Mouse (Mus musculus): ENCODE measurements at regions not wholly inside any gene's neighbourhood (a gene's known extent, or its start where the extent isn't known, plus 50 kb on each side); places are given as distances from the start of the nearest gene placed in this dataset.
A peak's percentile ranks its signal among the peaks of the same experiment; 100 is the strongest.

- peak in 1 of 2 experiments; percentile 6 for DNase-seq (ENCODE audit: low spot score in 2 of 2)
Observed at GRCm38 (mm10) chr4:35417866-35418265, 191.9 kb upstream of the C9orf72 start.

- DNase-seq (ENCODE audit: low spot score in 2 of 2), result no peak
Observed at GRCm38 (mm10) chr4:35413488-35413887, 187.5 kb upstream of the C9orf72 start.

- DNase-seq (ENCODE audit: low spot score in 2 of 2), result no peak
Observed at GRCm38 (mm10) chr4:35405301-35406006, 179.5 kb upstream of the C9orf72 start.

GRCm38 (mm10) chr4:35404068-35404467, 178.1 kb upstream of the C9orf72 start:
- no peak for DNase-seq (ENCODE audit: low spot score in 2 of 2)

- no peak for DNase-seq (ENCODE audit: low spot score in 2 of 2)
Observed at GRCm38 (mm10) chr4:35403594-35403993, 177.6 kb upstream of the C9orf72 start.

- no peak for DNase-seq (ENCODE audit: low spot score in 2 of 2)
Observed at GRCm38 (mm10) chr4:35402376-35403133, 176.6 kb upstream of the C9orf72 start.

- DNase-seq (ENCODE audit: low spot score in 2 of 2), result no peak
Observed at GRCm38 (mm10) chr4:35401783-35402182, 175.8 kb upstream of the C9orf72 start.

GRCm38 (mm10) chr4:35400511-35400910, 174.5 kb upstream of the C9orf72 start:
- no peak for DNase-seq (ENCODE audit: low spot score in 2 of 2)

GRCm38 (mm10) chr4:35395583-35395877, 169.6 kb upstream of the C9orf72 start:
- no peak for DNase-seq (ENCODE audit: low spot score in 2 of 2)

GRCm38 (mm10) chr4:35394821-35395582, 169.0 kb upstream of the C9orf72 start:
- DNase-seq (ENCODE audit: low spot score in 2 of 2), result no peak

- no peak for DNase-seq (ENCODE audit: low spot score in 2 of 2)
Observed at GRCm38 (mm10) chr4:35375791-35376190, 149.8 kb upstream of the C9orf72 start.

GRCm38 (mm10) chr4:35373213-35373860, 147.4 kb upstream of the C9orf72 start:
- DNase-seq (ENCODE audit: low spot score in 2 of 2), result no peak

- DNase-seq (ENCODE audit: low spot score in 2 of 2), result peak in 1 of 2 experiments; percentile 48
Observed at GRCm38 (mm10) chr4:35372528-35373212, 146.7 kb upstream of the C9orf72 start.

- no peak for DNase-seq (ENCODE audit: low spot score in 2 of 2)
Observed at GRCm38 (mm10) chr4:35364161-35364560, 138.2 kb upstream of the C9orf72 start.

- DNase-seq (ENCODE audit: low spot score in 2 of 2), result no peak
Observed at GRCm38 (mm10) chr4:35362176-35362575, 136.2 kb upstream of the C9orf72 start.

GRCm38 (mm10) chr4:35359376-35359775, 133.4 kb upstream of the C9orf72 start:
- DNase-seq (ENCODE audit: low spot score in 2 of 2), result no peak

GRCm38 (mm10) chr4:35356904-35357563, 131.1 kb upstream of the C9orf72 start:
- DNase-seq (ENCODE audit: low spot score in 2 of 2), result no peak

GRCm38 (mm10) chr4:35356051-35356450, 130.1 kb upstream of the C9orf72 start:
- DNase-seq (ENCODE audit: low spot score in 2 of 2), result no peak

GRCm38 (mm10) chr4:35354046-35354445, 128.1 kb upstream of the C9orf72 start:
- no peak for DNase-seq (ENCODE audit: low spot score in 2 of 2)

GRCm38 (mm10) chr4:35352606-35353005, 126.6 kb upstream of the C9orf72 start:
- DNase-seq (ENCODE audit: low spot score in 2 of 2), result no peak

GRCm38 (mm10) chr4:35350465-35350864, 124.5 kb upstream of the C9orf72 start:
- DNase-seq (ENCODE audit: low spot score in 2 of 2), result no peak

Measured in thymus, postnatal 10 days (tissue).